Mouse (Mus musculus): ENCODE results near the gene Krtap4-16.
"Not testable (repeated sequence)": the region's sequence is repeated elsewhere in the genome, so short reads cannot be mapped to it uniquely, and the experiment has no call there.

Krtap4-16 gene

GRCm38 (mm10) chr11:99851508-99851907 is at the start of gene Krtap4-16:
Gene Krtap4-16, minus strand, starts transcription at chr11:99851608.
- no peak for DNase-seq

GRCm38 (mm10) chr11:99878887-99879286 is 27.5 kb upstream of the Krtap4-16 start, which contains the start of gene Gm11567:
Gene Gm11567, plus strand, starts transcription at chr11:99879187.
- DNase-seq: not testable (repeated sequence)

GRCm38 (mm10) chr11:99873089-99873488 is 21.7 kb upstream of the Krtap4-16 start, which contains the start of gene Krtap9-1:
Gene Krtap9-1, plus strand, starts transcription at chr11:99873389.
- not testable (repeated sequence) for DNase-seq

GRCm38 (mm10) chr11:99864176-99864575 is 12.8 kb upstream of the Krtap4-16 start, which contains the start of gene Gm11559:
Gene Gm11559, plus strand, starts transcription at chr11:99864476.
- not testable (repeated sequence) for DNase-seq

DNA sequence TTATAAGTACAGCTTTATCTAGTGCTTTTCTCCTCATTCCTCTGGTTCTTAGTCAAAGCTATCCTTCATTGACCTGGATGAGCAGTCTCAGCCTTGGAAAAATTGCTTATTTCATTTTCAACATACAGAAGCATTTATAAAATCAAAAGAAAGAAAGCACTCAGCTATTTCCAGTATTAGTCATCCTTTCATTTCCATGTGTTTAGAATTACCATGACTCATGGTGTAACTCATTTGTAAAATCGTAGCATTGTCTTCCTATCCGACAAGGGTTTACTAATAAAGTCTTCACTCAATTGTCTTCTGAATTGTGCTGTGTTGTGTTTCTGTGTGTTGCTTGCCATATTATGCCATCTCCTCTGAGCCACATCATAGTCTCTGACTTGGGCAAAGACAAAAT is 7.4 kb upstream of the Krtap4-16 start:
- no peak for DNase-seq

DNA sequence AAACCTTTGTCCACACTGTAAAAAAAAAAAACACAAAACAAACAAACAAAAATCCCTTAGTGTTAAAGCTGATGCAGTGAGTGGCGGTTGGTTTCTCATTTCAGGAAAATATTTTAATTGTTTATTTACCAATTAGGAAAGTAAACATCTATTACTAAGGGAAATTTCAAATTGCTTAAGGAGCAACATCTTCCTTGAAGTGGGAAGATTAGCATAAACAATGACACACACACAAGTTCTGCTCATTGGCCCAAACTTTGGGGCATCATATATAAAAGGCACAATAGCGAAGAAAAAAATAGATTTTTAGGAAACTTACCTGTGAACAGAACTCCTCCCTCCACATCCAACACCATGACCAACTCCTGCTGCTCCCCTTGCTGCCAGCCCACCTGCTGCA is 6.2 kb upstream of the Krtap4-16 start, which contains the start of gene Gm11568:
Gm11568 (plus strand) TSS at position 301 of the 400 bp plus-strand sequence.
- DNase-seq: no peak

GRCm38 (mm10) chr11:99854121-99854520 is 2.7 kb upstream of the Krtap4-16 start:
- DNase-seq: peak; percentile 2

- no peak for DNase-seq
Measured at GRCm38 (mm10) chr11:99846746-99847145, 4.7 kb downstream of the Krtap4-16 start.

GRCm38 (mm10) chr11:99842185-99842584 is 9.2 kb downstream of the Krtap4-16 start:
- DNase-seq: no peak

- DNase-seq: no peak
Measured at GRCm38 (mm10) chr11:99837966-99838365, 13.4 kb downstream of the Krtap4-16 start, which contains the start of gene 2300003K06Rik. Gene 2300003K06Rik, minus strand, starts transcription at chr11:99838066.

DNA sequence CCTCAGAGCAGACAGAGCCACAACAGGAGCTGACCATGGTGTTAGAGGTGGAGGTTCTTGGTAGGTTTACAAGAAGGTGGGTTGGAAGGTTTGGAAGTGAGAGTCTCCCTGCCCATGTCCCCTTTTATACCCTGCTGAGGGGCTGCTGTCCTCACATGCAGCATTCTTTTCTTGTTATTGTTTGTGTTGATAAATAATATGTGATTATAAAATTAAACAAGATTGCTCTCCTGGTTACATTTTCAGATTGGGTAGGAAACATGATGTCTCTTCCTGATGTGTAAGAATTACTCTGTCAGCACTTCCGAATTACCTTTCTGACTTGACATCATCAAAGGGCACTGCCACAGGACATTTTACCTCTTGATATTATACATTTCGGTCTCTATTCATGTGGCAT is 35.8 kb downstream of the Krtap4-16 start, which contains the start of gene Gm11564:
Gm11564 (minus strand) TSS at position 101 of the 400 bp plus-strand sequence.
- DNase-seq: not testable (repeated sequence)

- DNase-seq: not testable (repeated sequence)
Measured at GRCm38 (mm10) chr11:99809792-99810191, 41.6 kb downstream of the Krtap4-16 start, which contains the start of gene Krtap4-13. Gene Krtap4-13, minus strand, starts transcription at chr11:99809892.

DNA sequence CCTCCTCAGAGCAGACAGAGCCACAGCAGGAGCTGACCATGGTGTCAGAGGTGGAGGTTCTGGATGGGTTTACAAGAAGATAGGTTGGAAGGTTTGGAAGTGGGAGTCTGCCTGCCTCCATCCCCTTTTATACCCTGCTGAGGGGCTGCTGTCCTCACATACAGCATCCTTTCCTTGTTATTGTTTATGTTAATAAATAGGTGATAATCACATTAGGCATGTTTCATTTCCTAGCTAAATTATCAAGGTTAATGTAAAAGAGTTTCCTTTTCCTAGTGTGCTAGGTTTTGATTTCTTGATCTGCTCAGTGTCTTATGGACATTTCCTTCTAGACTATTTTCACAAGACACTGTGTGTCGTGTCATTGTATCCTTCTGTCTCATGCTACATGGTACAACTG is 47.1 kb downstream of the Krtap4-16 start, which contains the start of gene Gm11554:
Gm11554 (minus strand) TSS at position 101 of the 400 bp plus-strand sequence.
- not testable (repeated sequence) for DNase-seq

All from layer of hippocampus, adult 9-11 months (tissue).